Mouse (Mus musculus): Measurements from ENCODE around the gene Gna14. TPM values are rescaled to one million over a fixed set of nuclear protein-coding genes. Genes with fewer than 3 reads are reported as not detected.

The Gna14 gene
- polyA plus RNA-seq, 1 experiment = 8.6 TPM

GRCm38 (mm10) chr19:16506711-16507364, 71.3 kb downstream of the Gna14 start:
- 75% methylated on average over 6 of the region's 6 CpGs for WGBS
- no peak for TF ChIP-seq CTCF (conservative IDR thresholded peaks at IDR 0.05; ENCODE audit: insufficient read depth, insufficient read length, low read depth, low read length)
- no peak for TF ChIP-seq POLR2A (IDR thresholded peaks at IDR 0.05; ENCODE audit: low read depth, low read length)
- DNase-seq = no peak
- no peaks in the 10 kb centered on the region for H3K36me3 ChIP-seq (ENCODE audit: control insufficient read depth, insufficient read depth, low read length)
- no peaks in the 10 kb centered on the region for H3K27me3 ChIP-seq (replicated peaks; ENCODE audit: control insufficient read depth, insufficient read depth, low read length)
- no peak overlapping the region for H3K4me3 ChIP-seq (ENCODE audit: insufficient read depth, low read depth, low read length)
- no peak overlapping the region for H3K27ac ChIP-seq (ENCODE audit: insufficient read depth, low read depth, low read length)
- H3K4me1 ChIP-seq (ENCODE audit: control insufficient read depth, insufficient read depth, low read length) = no peaks in the 10 kb centered on the region

GRCm38 (mm10) chr19:16510343-16511080, 75.0 kb downstream of the Gna14 start:
- Histone ChIP-seq H3K27ac (ENCODE audit: insufficient read depth, low read depth, low read length) (no peak overlapping the region), H3K27me3 (replicated peaks; ENCODE audit: control insufficient read depth, insufficient read depth, low read length) (no peaks in the 10 kb centered on the region), H3K4me3 (ENCODE audit: insufficient read depth, low read depth, low read length) (no peak overlapping the region), H3K36me3 (ENCODE audit: control insufficient read depth, insufficient read depth, low read length) (no peaks in the 10 kb centered on the region), H3K4me1 (ENCODE audit: control insufficient read depth, insufficient read depth, low read length) (no peaks in the 10 kb centered on the region)
- 82% methylated on average over 10 of the region's 10 CpGs for WGBS
- DNase-seq = peak; percentile 24
- TF ChIP-seq CTCF (conservative IDR thresholded peaks at IDR 0.05; ENCODE audit: insufficient read depth, insufficient read length, low read depth, low read length) = no peak
- no peak for TF ChIP-seq POLR2A (IDR thresholded peaks at IDR 0.05; ENCODE audit: low read depth, low read length)

- Histone ChIP-seq H3K4me3 (ENCODE audit: insufficient read depth, low read depth, low read length) (no peak overlapping the region), H3K36me3 (ENCODE audit: control insufficient read depth, insufficient read depth, low read length) (no peaks in the 10 kb centered on the region), H3K27ac (ENCODE audit: insufficient read depth, low read depth, low read length) (no peak overlapping the region), H3K4me1 (ENCODE audit: control insufficient read depth, insufficient read depth, low read length) (no peaks in the 10 kb centered on the region), H3K27me3 (replicated peaks; ENCODE audit: control insufficient read depth, insufficient read depth, low read length) (no peaks in the 10 kb centered on the region)
- no peak for TF ChIP-seq POLR2A (IDR thresholded peaks at IDR 0.05; ENCODE audit: low read depth, low read length)
- no peak for TF ChIP-seq CTCF (conservative IDR thresholded peaks at IDR 0.05; ENCODE audit: insufficient read depth, insufficient read length, low read depth, low read length)
- DNase-seq = no peak
- WGBS = 74% methylated on average over 2 of the region's 2 CpGs
Measured at GRCm38 (mm10) chr19:16511081-16511420, 75.5 kb downstream of the Gna14 start.

GRCm38 (mm10) chr19:16514201-16514600, 78.6 kb downstream of the Gna14 start:
- Histone ChIP-seq H3K4me1 (ENCODE audit: control insufficient read depth, insufficient read depth, low read length) (no peaks in the 10 kb centered on the region), H3K4me3 (ENCODE audit: insufficient read depth, low read depth, low read length) (no peak overlapping the region), H3K36me3 (ENCODE audit: control insufficient read depth, insufficient read depth, low read length) (no peaks in the 10 kb centered on the region), H3K27me3 (replicated peaks; ENCODE audit: control insufficient read depth, insufficient read depth, low read length) (no peaks in the 10 kb centered on the region), H3K27ac (ENCODE audit: insufficient read depth, low read depth, low read length) (no peak overlapping the region)
- no peak for TF ChIP-seq POLR2A (IDR thresholded peaks at IDR 0.05; ENCODE audit: low read depth, low read length)
- no peak for DNase-seq
- 69% methylated on average over 4 of the region's 4 CpGs for WGBS

- Histone ChIP-seq H3K4me1 (ENCODE audit: control insufficient read depth, insufficient read depth, low read length) (no peaks in the 10 kb centered on the region), H3K36me3 (ENCODE audit: control insufficient read depth, insufficient read depth, low read length) (no peaks in the 10 kb centered on the region), H3K27me3 (replicated peaks; ENCODE audit: control insufficient read depth, insufficient read depth, low read length) (no peaks in the 10 kb centered on the region), H3K27ac (ENCODE audit: insufficient read depth, low read depth, low read length) (no peak overlapping the region), H3K4me3 (ENCODE audit: insufficient read depth, low read depth, low read length) (no peak overlapping the region)
- WGBS = 81% methylated on average over 3 of the region's 3 CpGs
- no peak for TF ChIP-seq POLR2A (IDR thresholded peaks at IDR 0.05; ENCODE audit: low read depth, low read length)
- no peak for TF ChIP-seq CTCF (conservative IDR thresholded peaks at IDR 0.05; ENCODE audit: insufficient read depth, insufficient read length, low read depth, low read length)
- DNase-seq = no peak
Measured at GRCm38 (mm10) chr19:16518569-16518968, 83.0 kb downstream of the Gna14 start.

GRCm38 (mm10) chr19:16520608-16521007, 85.0 kb downstream of the Gna14 start:
- TF ChIP-seq CTCF (conservative IDR thresholded peaks at IDR 0.05; ENCODE audit: insufficient read depth, insufficient read length, low read depth, low read length) (no peak), POLR2A (IDR thresholded peaks at IDR 0.05; ENCODE audit: low read depth, low read length) (no peak)

GRCm38 (mm10) chr19:16526302-16526880, 90.8 kb downstream of the Gna14 start:
- DNase-seq = peak; percentile 14
- TF ChIP-seq POLR2A (IDR thresholded peaks at IDR 0.05; ENCODE audit: low read depth, low read length) (no peak), CTCF (conservative IDR thresholded peaks at IDR 0.05; ENCODE audit: insufficient read depth, insufficient read length, low read depth, low read length) (no peak)
- H3K27ac ChIP-seq (ENCODE audit: insufficient read depth, low read depth, low read length) = no peak overlapping the region
- H3K27me3 ChIP-seq (replicated peaks; ENCODE audit: control insufficient read depth, insufficient read depth, low read length) = no peaks in the 10 kb centered on the region
- H3K36me3 ChIP-seq (ENCODE audit: control insufficient read depth, insufficient read depth, low read length) = no peaks in the 10 kb centered on the region
- WGBS = 72% methylated on average over 9 of the region's 9 CpGs
- H3K4me1 ChIP-seq (ENCODE audit: control insufficient read depth, insufficient read depth, low read length) = no peaks in the 10 kb centered on the region
- H3K4me3 ChIP-seq (ENCODE audit: insufficient read depth, low read depth, low read length) = no peak overlapping the region

More at GRCm38 (mm10) chr19:16520608-16521007, 85.0 kb downstream of the Gna14 start:
- Histone ChIP-seq H3K36me3 (ENCODE audit: control insufficient read depth, insufficient read depth, low read length) (no peaks in the 10 kb centered on the region), H3K27ac (ENCODE audit: insufficient read depth, low read depth, low read length) (no peak overlapping the region), H3K27me3 (replicated peaks; ENCODE audit: control insufficient read depth, insufficient read depth, low read length) (no peaks in the 10 kb centered on the region), H3K4me3 (ENCODE audit: insufficient read depth, low read depth, low read length) (no peak overlapping the region), H3K4me1 (ENCODE audit: control insufficient read depth, insufficient read depth, low read length) (no peaks in the 10 kb centered on the region)
- no peak for DNase-seq
- WGBS = 94% methylated on average over 3 of the region's 3 CpGs
